Mouse (Mus musculus) ZHBTc4 (cell line): ENCODE data around the gene Uqcrc1.

Experiments
- DNase-seq: peaks from one replicate; pipeline ENCODE4 v3.0.0-alpha.2; 2011; ENCODE audit warnings: low read depth, low spot score

Uqcrc1 gene

DNA sequence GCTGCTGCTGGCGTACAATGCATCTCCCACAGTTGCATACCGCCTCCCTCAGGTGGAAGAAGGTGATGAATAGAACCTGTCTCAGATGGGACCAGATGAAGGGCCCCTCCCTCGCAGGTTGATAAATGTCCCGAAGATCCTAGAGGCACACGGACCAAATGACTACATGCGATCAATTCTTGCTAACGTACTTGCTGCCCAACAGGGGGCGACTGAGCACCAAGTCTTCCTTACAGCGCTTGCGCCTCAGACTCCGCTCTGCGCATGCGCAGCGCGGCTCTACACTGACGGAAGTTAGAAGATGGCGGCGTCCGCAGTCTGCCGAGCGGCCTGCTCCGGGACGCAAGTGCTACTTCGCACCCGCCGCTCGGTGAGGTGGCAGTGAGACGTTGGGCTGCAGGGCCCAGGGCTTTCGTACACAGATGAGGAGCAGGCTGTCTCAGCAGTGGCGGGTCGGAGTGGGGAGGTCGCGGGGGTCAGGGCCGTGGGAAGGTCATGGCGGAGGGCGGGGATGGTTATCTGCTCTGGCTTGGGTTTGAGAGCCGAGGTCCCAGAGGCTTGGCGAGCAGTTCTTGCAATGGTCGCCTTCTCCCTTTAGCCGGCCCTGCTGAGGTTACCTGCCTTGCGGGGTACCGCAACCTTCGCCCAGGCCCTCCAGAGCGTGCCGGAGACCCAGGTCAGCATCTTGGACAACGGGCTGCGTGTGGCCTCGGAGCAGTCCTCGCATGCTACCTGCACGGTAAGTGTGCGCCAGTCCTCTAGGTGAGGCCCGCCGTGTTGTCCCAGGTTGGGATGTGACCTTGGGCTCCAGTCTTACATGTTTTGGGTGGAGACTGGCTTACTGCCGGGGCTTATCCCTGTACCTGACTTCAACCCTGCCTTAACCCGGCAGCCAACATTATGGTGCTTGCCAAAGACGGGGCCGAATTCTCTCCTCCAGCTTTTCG, at the start of gene Uqcrc1:
Uqcrc1 (plus strand) TSS at position 216 of the 947 bp plus-strand sequence.
- peak; percentile 100 for DNase-seq

DNA sequence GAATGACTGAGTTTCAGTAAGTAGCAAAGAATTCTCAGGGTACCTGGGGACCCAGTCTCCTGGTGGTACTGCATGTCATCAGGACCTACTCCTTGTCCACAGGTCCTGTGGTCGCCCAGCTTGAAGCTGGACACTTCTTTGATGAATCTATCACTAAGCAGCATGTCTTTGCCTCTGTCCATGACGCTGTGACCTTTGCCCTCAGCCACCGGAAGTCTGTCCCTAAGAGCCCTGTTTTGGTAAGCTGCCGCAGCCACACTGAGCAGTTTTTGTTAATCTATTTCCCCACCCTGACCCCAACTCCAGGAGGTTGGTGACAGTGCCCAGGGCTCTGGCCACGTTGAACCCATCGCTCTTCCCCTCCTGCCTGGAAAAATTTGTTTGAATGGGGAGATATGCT, 24.1 kb upstream of the Uqcrc1 start:
- no peak for DNase-seq

DNA sequence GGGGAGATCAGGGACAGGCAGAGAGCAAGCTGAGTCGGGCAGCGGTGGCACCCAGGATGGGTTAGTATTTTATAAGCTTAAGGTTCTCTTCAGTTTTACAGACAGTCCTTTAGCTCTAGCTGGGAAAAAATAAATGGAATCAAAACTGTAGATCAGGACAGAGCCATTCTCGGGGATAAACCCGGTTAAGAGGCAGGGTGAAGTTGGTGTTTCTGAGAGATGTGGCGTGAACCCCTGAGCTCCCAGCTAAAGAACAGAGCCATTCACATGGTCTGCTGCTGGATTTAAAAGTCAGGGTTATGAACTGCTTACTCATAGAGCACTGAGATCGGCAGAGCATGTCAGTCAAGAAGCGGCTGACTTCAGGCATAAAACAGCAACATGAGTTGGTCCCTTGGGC, 23.3 kb upstream of the Uqcrc1 start:
- DNase-seq = no peak

DNA sequence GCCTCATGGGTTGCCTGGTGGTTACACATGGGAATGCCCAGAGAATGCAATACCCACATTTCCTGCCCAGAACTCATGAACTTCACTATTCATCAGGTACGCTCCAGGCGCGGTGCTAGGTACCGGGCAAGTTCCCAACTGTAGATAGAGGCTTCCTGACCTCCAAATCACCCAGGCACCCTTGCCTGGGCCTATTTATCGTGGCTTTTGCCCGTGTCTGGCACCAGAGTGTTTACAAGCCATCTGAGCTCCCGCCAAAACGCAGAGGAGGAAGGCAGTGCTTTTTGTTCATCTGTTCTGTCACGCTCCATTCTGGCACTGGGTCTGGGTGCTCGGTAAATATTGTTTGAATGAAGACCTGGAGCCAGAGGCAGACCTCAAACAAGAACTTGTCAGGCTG, 22.8 kb upstream of the Uqcrc1 start:
- no peak for DNase-seq

DNA sequence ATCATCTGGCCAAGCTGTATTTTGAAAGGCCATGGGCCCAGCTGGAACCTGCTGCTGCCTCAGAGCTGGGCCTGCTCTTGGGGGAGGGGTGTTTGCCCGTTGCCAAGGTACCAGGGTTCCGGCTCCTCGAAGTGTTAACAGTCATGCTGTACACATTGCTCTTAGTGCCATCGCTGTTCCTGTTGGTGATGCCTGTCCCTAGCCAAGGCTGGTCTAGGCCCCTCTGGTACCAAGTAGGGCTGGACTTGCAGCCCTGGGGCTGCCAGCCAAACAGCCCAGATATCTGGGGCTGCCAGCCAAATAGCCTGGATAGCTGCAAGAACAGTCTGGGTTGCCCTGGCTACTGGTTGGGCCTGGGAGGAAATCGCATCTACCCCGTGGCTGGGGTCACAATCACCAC, 21.9 kb upstream of the Uqcrc1 start, which contains the start of gene Tmem89:
Tmem89 (plus strand) TSS at position 129 of the 400 bp plus-strand sequence.
- DNase-seq = no peak

DNA sequence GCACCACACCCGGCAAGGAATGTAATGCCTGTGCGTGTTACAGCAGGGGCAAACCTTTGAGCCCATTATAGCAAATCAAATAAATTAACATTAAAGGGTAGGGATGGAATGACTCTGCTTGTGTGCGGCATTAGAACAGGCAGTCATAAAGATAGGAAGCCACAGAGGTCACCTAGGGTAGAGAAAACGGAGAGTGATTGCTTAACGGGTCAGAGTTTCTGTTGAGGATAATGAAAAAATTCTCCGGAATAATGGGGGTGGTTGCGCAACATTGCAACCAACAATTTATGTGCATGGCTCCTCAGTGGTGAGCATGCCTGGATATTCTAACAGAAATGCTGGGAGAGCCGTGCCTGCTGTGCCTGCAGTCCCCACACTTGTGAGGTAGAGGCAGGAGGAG, 10.5 kb upstream of the Uqcrc1 start:
- DNase-seq = no peak

DNA sequence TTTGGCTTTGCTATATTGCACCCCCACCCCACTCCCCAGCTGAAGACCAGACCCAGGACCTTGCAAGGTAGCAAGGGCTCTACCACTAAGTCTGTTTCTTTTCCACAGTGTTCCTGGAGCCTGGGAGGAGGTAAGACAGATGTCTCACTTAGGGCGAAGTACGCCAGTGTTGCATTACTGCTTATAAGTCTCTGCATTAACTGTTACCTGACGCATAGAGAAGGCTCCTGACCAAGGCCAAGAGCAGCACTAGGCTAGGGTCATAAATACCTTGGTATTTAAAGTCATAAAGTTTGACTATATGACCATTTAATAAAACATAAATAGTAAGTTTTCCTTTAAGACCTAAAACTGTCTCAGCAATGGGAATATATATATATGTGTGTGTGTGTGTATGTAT, 8.0 kb upstream of the Uqcrc1 start:
- DNase-seq = no peak

DNA sequence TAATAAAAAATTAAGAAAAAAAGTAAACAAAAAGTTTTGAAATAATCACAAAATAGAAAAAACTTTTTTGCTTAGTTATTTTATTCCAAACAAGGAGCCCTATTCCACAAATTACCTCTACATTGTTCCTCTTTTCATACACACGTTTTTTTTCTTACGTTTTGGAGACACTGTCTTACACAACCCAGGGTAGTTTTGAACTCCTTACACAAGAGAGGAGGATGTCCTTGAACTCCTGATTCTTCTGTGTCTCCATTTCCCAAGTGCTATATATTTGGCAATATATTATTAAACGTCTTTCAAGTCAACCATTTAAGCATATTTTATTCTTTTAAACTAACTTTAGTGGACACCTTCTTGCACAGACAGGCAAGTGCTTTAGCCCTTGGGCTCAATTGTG, 442 bp upstream of the Uqcrc1 start:
- no peak for DNase-seq

DNA sequence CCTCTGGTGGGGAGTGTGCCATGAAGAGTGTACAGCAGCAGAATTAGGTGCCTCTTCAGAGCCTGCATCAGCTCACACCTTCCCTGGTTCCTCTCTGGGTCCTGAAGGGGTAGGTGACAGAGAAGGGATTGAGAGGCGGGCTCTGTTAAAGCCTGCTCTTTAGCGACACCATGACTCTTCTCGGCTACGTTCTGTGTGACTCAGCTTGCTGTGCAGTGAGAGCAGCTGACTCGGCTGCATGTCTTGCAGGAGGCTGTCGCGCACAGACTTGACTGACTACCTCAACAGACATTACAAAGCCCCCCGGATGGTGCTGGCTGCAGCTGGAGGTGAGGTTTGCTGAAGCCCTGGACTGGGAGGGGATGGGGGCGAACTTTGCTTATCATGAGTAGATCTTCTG, 8.7 kb downstream of the Uqcrc1 start:
- no peak for DNase-seq

DNA sequence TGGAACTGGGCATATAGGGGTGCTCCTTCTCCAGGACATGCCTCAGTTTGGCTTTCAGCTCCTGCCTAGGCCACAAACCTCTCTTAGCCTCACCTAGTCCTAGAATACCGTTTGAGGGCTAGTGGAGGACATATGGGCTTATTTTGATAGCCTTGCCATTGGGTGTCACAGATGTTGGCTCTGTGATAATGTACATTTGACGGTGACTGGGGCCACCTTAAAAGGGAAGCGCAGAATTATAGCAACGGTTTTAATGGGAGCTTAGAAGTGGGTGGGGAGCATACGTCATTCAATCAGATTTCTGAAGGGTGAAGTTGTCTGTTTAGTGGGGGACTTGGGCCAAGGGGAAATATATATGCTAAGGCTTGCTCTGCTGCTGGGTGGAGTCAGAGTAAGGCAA, 9.2 kb downstream of the Uqcrc1 start:
- DNase-seq = no peak

DNA sequence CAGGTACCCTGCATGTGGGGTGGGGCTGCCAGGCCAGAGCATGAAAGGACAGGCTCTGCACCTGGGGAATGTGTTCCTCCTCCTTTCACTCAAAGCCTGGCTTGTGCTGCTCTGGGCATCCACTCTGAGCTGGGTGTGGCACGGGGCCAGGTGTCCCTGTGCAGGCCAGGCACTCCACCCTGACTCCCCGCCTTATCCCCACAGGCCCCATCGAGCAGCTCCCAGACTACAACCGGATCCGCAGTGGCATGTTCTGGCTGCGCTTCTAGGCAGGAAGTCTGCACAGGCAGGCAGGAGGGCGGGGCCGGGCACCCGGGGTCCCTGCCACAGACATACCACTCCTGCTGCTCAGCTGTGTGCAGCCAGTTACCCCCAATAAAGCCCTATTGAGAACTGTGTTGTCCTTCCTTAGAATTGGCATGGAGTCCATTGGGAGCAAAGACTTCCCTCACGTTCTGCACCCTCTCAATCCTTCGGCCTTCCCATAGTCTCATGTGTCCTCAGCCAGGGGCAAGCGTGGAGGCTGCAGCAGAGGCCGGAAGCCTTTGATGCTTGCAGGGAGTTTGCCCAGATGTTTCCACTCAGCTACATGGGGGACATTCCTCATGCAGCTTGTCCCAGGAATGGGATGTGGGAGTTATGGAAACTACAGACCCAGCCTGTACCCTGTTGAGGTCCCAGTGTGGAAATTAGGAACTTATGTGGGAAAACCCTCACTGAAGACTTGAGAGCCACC, 13.0 kb downstream of the Uqcrc1 start:
- DNase-seq = no peak

DNA sequence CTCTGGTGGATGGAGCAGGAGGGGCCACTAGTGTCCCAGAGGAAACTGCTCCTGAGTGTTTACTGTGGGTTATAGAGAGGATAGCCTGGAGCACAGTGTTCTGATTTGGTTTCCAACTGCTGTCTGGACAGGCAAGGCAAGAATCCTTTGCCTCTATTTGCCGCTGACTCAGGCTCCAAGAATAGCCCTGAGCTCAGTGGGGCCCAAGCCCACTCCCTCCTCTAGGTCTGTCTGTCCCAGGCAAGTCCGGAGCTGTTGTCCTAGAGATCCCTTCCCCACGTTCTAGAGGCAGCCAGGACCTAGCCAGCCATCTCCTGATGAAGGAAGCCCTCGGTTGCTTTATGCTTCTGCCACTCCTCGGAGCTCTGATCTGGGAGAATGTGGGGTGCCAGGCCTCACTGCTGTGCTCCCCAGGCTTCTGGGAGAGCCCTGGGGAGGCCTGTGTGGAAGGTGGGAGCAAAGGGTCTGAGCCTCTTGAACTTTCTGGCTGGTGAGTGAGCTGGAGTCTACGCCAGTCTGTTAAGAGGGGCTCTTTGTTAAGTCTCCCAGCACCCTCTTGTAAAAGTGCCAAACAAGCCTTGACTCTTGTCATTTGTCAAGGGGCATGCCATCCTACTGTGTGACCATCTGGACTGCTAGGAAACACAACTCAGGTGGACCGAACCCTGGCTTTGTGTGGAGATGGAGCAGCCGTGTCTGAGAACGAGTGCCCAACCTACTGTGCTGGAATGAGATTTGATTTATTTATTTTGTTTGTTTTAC, 13.7 kb downstream of the Uqcrc1 start:
- DNase-seq = no peak

DNA sequence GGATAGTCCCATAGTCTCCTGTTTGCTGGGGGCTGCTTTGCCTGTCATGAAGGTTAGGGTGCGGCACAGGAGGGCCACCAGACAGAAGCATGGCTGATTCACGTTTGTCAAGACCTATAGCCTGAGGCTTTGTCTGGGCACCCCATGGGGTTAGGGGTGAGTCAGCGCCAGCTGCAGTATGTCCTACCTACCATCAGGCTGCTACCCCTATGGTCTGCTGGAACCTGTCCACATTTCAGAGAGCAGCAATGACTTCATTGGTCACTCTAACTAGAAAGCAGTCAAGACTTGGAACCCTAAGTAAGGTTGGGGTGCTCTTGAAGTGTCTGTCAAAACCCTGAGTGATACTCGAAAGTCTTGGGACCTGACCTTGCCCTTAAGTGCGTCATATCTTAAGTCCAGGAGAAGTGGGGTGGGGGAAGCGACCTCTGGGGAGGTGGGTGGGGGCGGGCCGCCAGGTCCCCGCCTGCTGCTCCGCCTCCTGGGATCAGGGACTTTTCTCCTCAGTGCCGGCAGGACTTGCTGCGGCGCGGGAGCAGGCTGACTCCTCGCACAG, 16.7 kb downstream of the Uqcrc1 start, which contains the start of gene Col7a1:
Col7a1 (plus strand) TSS at position 506 of the 556 bp plus-strand sequence.
- peak; percentile 39 for DNase-seq

DNA sequence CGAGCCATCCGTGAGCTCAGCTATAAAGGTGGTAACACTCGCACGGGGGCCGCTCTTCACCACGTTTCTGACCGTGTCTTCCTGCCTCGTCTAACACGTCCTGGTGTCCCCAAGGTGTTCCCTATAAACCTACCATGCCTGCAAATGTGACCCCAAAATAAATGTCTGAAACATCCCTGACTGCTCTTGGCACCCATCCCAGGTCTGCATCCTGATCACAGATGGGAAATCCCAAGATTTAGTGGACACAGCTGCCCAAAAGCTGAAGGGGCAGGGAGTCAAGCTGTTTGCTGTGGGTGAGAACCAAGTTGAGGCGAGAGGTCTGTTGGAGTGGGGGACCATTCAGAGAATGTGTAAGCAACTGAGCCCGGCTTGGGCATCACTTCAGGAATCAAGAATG, 18.8 kb downstream of the Uqcrc1 start:
- no peak for DNase-seq

DNA sequence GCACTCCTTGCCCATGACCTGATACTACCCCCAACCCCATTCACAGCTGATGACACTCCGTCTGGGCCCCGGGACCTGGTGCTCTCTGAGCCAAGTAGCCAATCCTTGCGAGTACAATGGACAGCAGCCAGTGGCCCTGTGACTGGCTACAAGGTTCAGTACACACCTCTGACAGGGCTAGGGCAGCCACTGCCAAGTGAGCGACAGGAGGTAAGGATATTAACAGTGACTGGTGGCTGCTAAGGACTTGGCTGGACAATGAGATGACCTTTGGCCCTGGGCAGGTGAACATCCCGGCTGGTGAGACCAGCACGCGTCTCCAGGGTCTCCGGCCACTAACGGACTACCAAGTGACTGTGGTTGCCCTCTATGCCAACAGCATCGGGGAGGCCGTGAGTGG, 19.4 kb downstream of the Uqcrc1 start:
- DNase-seq = no peak

DNA sequence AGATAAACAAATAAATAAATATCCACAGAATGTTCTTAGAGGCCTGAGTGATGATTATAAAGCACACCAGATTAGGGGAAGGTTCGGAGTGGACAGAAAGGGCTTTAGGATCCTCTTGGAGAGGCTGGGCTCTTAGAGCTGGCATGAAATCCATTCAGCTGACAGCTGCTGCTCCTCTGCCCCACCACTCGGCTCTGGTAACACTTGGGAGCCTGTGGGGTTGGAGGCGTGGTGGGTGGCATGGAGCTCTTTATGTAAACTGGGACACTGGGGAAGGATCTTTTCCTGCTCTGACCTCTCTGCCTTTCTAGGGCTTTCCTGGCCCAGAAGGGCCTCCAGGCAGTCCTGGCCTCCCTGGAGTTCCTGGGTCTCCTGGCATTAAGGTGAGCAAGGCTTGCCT, 27.1 kb downstream of the Uqcrc1 start:
- no peak for DNase-seq

DNA sequence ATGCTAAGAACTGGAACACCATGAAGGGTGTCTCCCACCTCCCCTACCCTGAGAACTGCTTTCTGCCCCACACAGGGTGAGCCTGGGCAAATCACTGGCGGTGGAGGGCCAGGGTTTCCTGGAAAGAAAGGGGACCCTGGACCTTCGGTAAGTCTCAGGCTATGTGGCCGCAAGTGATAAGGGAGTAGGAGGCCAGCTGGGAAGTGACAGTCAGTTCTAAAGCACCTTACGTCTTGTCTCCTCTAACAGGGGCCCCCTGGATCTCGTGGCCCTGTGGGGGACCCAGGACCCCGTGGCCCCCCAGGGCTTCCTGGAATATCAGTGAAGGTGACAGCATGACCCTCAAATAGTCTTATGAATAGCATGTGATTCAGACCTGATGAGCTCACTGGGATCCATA, 27.9 kb downstream of the Uqcrc1 start:
- no peak for DNase-seq

DNA sequence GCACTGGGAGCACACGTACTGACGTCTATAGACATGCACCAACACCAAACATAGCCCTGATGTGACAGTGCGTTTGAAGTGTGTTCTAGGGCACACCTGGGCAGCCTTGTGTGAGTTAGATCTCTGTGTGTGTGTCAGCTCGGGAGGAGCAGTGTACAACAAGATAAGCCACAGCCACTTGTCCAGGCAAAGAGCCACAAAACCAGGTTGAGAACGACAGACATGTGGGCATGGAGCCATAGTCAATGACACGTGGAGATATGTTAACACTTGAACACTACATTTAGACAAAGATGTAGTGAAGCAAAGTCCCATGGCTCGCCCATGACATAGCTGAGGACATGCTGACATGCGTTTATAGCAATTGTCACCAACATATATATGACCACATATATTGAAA, 34.2 kb downstream of the Uqcrc1 start:
- DNase-seq = no peak

DNA sequence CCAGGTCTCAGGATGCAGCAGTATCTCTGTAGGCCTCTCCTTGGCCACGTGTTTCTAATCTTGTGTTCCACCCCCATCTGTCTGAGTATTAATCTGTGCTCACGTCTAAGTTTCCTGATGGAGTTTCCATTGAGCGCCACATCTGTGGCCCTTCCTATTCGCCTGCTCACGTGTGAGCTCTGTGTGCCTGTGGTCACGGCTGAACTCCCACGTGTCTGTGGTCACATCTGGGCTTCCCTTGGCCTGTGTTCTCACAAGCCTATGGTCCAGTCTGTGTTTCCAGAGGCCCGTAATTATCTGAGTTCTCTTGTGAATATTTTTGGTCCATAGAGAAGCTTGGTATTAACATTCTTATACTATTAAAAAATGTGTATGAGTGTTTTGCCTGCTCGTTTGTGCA, 40.0 kb downstream of the Uqcrc1 start:
- no peak for DNase-seq

DNA sequence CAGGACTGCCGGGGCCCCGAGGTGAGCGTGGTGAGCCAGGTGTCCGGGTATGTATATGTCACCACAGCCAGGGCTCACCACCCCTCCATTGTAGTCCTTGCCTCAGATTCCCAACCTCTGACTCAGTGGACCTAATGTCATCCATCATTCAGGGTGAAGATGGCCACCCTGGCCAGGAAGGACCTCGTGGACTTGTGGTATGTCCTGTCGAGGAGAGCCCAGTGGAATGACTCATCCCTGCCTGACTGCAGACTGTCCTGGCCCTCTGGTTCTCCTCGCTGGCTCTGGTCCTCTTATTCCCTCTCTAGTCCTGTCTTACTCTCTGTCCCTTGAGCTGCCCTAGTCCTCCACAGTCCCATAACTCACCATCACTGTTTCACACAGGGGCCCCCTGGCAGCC, 41.5 kb downstream of the Uqcrc1 start:
- DNase-seq = no peak

DNA sequence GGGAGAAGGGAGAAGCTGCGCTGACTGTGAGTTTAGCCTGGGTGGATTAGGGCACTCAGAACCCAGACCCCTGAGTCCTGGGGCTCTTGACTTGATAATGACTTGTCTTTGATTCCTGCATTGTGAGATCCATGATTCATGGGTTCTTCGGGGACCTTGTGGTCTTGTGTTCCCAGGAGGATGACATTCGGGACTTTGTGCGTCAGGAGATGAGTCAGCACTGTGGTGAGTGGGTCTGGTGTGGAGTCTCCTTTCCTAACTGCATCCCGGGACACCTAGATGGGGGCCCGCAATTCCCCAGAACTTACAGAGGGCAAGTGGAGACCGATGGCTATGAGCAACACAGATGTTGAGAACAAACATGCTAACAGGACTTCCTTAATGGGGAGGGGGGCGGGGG, 46.1 kb downstream of the Uqcrc1 start:
- DNase-seq = no peak

DNA sequence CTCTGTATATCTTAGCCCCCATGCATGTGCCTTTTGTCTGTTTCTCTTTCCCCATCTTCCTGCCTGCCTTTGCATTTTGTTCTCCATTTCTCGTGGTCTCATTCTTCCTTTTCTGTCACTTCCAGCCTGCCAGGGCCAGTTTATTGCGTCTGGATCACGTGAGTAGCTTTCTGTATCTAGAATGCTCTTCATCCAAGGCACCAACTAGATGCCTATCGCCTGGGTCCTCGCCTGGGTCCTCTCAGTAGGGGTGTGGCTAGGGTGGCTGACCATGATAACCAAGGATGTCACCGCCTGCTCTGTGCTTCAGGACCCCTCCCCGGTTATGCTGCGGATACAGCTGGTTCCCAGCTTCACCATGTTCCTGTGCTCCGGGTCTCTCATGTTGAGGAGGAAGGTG, 46.8 kb downstream of the Uqcrc1 start:
- DNase-seq = no peak
